Mouse (Mus musculus) limb, embryonic 14.5 days (tissue): Measurements from ENCODE around the gene Gmds. TPM values are rescaled to one million over a fixed set of nuclear protein-coding genes. Genes with fewer than 3 reads are reported as not detected.

Experiments used
- ATAC-seq: fragments of 200-750 bp; cut with Nextera tagmentation; 2 replicates; pipeline ENCODE4 v1.8.0; 2017; ENCODE audit warnings: low read depth, moderate number of reproducible peaks, moderate TSS enrichment; ENCODE audit not compliant: low FRiP score
- DNase-seq: peaks from one replicate; pipeline ENCODE4 v3.0.0-alpha.2; 2015; ENCODE audit warnings: low spot score
- H3K27ac ChIP-seq: fragments of 300-500 bp; sonication (generic); replicated peaks from 2 replicates; pipeline ENCODE4 v1.5.1; 2014; ENCODE audit warnings: low read depth, mild to moderate bottlenecking, low read length, moderate library complexity, mixed read lengths
- H3K27me3 ChIP-seq: fragments of 300-500 bp; sonication (generic); 2 replicates; pipeline ENCODE4 v1.6.1; 2014; ENCODE audit warnings: low read length, mixed read lengths; ENCODE audit not compliant: control insufficient read depth, insufficient read depth
- H3K36me3 ChIP-seq: fragments of 300-500 bp; sonication (generic); 2 replicates; pipeline ENCODE4 v1.6.1; 2014; ENCODE audit warnings: mild to moderate bottlenecking, low read length, moderate library complexity, mixed read lengths; ENCODE audit not compliant: control insufficient read depth, insufficient read depth
- H3K4me1 ChIP-seq: fragments of 300-500 bp; sonication (generic); 2 replicates; pipeline ENCODE4 v1.6.1; 2014; ENCODE audit warnings: antibody characterized with exemption, low read length, mixed read lengths; ENCODE audit not compliant: control insufficient read depth, insufficient read depth
- H3K4me2 ChIP-seq: fragments of 300-500 bp; sonication (generic); replicated peaks from 2 replicates; pipeline ENCODE4 v1.6.1; 2014; ENCODE audit warnings: low read depth, mild to moderate bottlenecking, low read length, moderate library complexity; ENCODE audit not compliant: severe bottlenecking
- H3K4me3 ChIP-seq: fragments of 300-500 bp; sonication (generic); replicated peaks from 2 replicates; pipeline ENCODE4 v1.5.1; 2014; ENCODE audit warnings: low read length
- H3K9ac ChIP-seq: fragments of 300-500 bp; sonication (generic); 2 replicates; pipeline ENCODE4 v1.6.1; 2014; ENCODE audit warnings: mild to moderate bottlenecking, low read depth, low read length, moderate library complexity; ENCODE audit not compliant: severe bottlenecking
- H3K9me3 ChIP-seq: fragments of 300-500 bp; sonication (generic); 2 replicates; pipeline ENCODE4 v1.6.1; 2016; ENCODE audit warnings: low read length; ENCODE audit not compliant: control insufficient read depth
- POLR2A ChIP-seq: fragments of 200-500 bp; IDR thresholded peaks from 2 replicates; pipeline ENCODE4 v1.8.0; 2012; ENCODE audit warnings: inconsistent platforms, mild to moderate bottlenecking, moderate library complexity, borderline replicate concordance; ENCODE audit not compliant: insufficient read depth, insufficient read length; ENCODE audit errors: extremely low read depth
- WGBS: fragments of 180-500 bp; shearing (Covaris S2); extraction: QIAGEN DNeasy Blood & Tissue Kit; methylation state at CpG from one replicate; pipeline ENCODE4 v1.1.7; 2014; 5-methylcytosine and 5-hydroxymethylcytosine counted together
- polyA plus RNA-seq, 2 experiments: library from polyadenylated mRNA; depleted of rRNA in 1 of 2; stranded (reverse) in 1 of 2; unstranded in 1 of 2; fragments of >200 nt; fragmentation: Nextera tagmentation in 1 of 2; extraction: Ambion mirVana in 1 of 2; gene quantifications; 2 replicates each; pipeline versions ENCODE4 v1.2.1 to v1.2.3; 2012 to 2014

Gmds gene
- polyA plus RNA-seq, 2 experiments, result 31.6 to 39.9 TPM

DNA sequence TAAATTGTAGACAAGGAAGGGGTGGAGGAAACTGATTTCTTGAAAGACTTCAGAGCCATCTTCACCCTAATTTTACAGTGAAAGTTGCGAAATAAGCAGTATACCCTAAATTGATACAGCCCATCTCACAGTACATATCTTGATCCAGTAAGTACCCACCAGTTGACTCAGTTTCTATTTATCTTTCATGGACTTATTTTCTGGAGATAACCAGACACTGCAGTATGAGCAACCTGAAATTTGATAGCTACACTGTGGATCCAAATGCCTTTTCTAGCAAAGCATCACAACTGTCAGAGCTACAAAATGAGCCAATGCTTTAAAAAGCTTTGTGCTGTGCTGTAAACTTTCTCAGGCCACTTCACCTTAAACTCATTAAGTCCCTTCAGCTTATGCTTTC lies 159.9 kb downstream of the Gmds start:
- no peak for TF ChIP-seq POLR2A
- H3K27me3 ChIP-seq, result no peaks in the 10 kb centered on the region
- 97% methylated on average over 1 of the region's 1 CpGs for WGBS
- H3K4me3 ChIP-seq, result no peak overlapping the region
- no peaks in the 10 kb centered on the region for H3K4me1 ChIP-seq
- ATAC-seq (no peak), DNase-seq (no peak)
- no peak overlapping the region for H3K9ac ChIP-seq
- H3K27ac ChIP-seq, result no peak overlapping the region
- no peak overlapping the region for H3K4me2 ChIP-seq
- no peaks in the 10 kb centered on the region for H3K36me3 ChIP-seq
- no peaks in the 10 kb centered on the region for H3K9me3 ChIP-seq

- ATAC-seq (no peak), DNase-seq (no peak)
- Histone ChIP-seq H3K4me3 (no peak overlapping the region), H3K36me3 (no peaks in the 10 kb centered on the region), H3K9me3 (no peaks in the 10 kb centered on the region), H3K27me3 (no peaks in the 10 kb centered on the region), H3K4me1 (no peaks in the 10 kb centered on the region), H3K27ac (no peak overlapping the region), H3K9ac (no peak overlapping the region), H3K4me2 (no peak overlapping the region)
- 39% methylated on average over 2 of the region's 2 CpGs for WGBS
- no peak for TF ChIP-seq POLR2A
Observed at GRCm38 (mm10) chr13:32177852-32178453, 160.6 kb downstream of the Gmds start.

DNA sequence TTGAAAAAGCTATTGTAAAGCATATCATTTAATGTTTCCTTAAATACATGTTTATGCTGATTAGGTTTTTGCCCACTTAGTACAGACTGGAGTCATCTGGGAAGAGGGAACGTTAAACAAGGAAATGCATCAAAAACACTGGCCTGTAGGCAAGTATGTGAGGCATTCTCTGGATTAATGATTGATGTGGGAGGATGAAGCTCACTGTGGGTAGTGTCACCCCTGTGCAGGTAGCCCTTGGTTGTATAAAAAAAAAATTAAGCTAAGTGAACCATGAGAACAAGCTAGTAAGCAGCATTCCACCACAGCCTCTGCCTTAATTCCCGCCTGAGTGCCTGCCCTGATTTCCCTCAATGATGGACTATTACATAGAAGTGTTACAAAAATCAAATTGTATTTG lies 163.5 kb downstream of the Gmds start:
- H3K4me3 ChIP-seq, result no peak overlapping the region
- H3K9ac ChIP-seq, result no peak overlapping the region
- ATAC-seq (no peak), DNase-seq (no peak)
- no peaks in the 10 kb centered on the region for H3K27me3 ChIP-seq
- H3K4me1 ChIP-seq, result no peaks in the 10 kb centered on the region
- WGBS, result 72% methylated on average over 2 of the region's 2 CpGs
- TF ChIP-seq POLR2A, result no peak
- H3K36me3 ChIP-seq, result no peaks in the 10 kb centered on the region
- H3K27ac ChIP-seq, result no peak overlapping the region
- no peak overlapping the region for H3K4me2 ChIP-seq
- H3K9me3 ChIP-seq, result no peaks in the 10 kb centered on the region

GRCm38 (mm10) chr13:32169173-32169572 lies 169.4 kb downstream of the Gmds start:
- Histone ChIP-seq H3K4me3 (no peak overlapping the region), H3K27me3 (no peaks in the 10 kb centered on the region), H3K4me1 (no peaks in the 10 kb centered on the region), H3K9ac (no peak overlapping the region), H3K36me3 (no peaks in the 10 kb centered on the region), H3K27ac (no peak overlapping the region), H3K9me3 (no peaks in the 10 kb centered on the region), H3K4me2 (no peak overlapping the region)
- no peak for DNase-seq
- 12% methylated on average over 5 of the region's 5 CpGs for WGBS
- no peak for ATAC-seq
- no peak for TF ChIP-seq POLR2A

DNA sequence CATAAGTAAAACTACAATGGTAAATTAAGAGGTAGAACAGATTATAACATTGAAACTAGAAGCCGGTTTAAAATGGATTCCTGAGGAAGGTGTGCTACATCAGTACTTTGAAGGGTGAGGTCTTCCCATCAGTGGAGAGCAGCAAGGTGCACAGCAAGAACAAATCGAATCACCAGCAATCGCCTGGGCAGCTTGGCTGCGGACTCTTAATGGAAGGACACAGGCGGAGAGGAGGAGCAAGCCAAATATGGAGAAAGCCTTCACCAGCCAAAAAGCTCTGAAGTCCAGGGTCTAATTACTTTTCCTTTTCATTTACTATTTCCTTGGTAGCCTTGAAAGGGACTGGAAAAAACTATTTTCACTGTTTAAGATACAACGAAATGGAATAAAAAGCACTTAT lies 170.7 kb downstream of the Gmds start:
- WGBS, result 72% methylated on average over 6 of the region's 6 CpGs
- Histone ChIP-seq H3K9ac (no peak overlapping the region), H3K9me3 (no peaks in the 10 kb centered on the region), H3K27me3 (no peaks in the 10 kb centered on the region), H3K36me3 (no peaks in the 10 kb centered on the region), H3K27ac (no peak overlapping the region), H3K4me2 (no peak overlapping the region), H3K4me1 (no peaks in the 10 kb centered on the region), H3K4me3 (no peak overlapping the region)
- DNase-seq (no peak), ATAC-seq (no peak)
- TF ChIP-seq POLR2A, result no peak

GRCm38 (mm10) chr13:32165581-32165980 lies 173.0 kb downstream of the Gmds start:
- no peaks in the 10 kb centered on the region for H3K36me3 ChIP-seq
- no peak overlapping the region for H3K4me2 ChIP-seq
- no peak overlapping the region for H3K4me3 ChIP-seq
- no peak overlapping the region for H3K27ac ChIP-seq
- no peak for TF ChIP-seq POLR2A
- H3K9ac ChIP-seq, result no peak overlapping the region
- no peaks in the 10 kb centered on the region for H3K4me1 ChIP-seq
- WGBS, result 70% methylated on average over 2 of the region's 2 CpGs
- H3K27me3 ChIP-seq, result no peaks in the 10 kb centered on the region
- H3K9me3 ChIP-seq, result no peaks in the 10 kb centered on the region
- no peak for DNase-seq
- ATAC-seq, result no peak
